Mouse (Mus musculus): ENCODE data around the gene Ctdsp1. TPM values are rescaled to one million over a fixed set of nuclear protein-coding genes. Genes with fewer than 3 reads are reported as not detected.

The Ctdsp1 gene
- polyA plus RNA-seq, 1 experiment from 2014 or later: 45.2 TPM

- H3K4me1 ChIP-seq (replicated peaks; ENCODE audit: control insufficient read depth, insufficient read depth): no peaks in the 10 kb centered on the region; the same call in 1 of the 2 replicates
- peaks cover 6% of the 10 kb centered on the region; the same call in 1 of the 2 replicates for H3K36me3 ChIP-seq (ENCODE audit: control insufficient read depth, insufficient read depth, low read length)
- peak; percentile 50 for ATAC-seq (ENCODE audit: low FRiP score, low TSS enrichment)
- TF ChIP-seq CTCF (IDR thresholded peaks at IDR 0.05; ENCODE audit: low read depth) (no peak), EP300 (optimal IDR thresholded peaks at IDR 0.05) (no peak)
- H3K4me3 ChIP-seq (ENCODE audit: low read depth, low read length): no peak overlapping the region
- H3K9me3 ChIP-seq (ENCODE audit: control insufficient read depth, low read length): no peaks in the 10 kb centered on the region
- H3K27ac ChIP-seq (replicated peaks): peak overlapping the region; percentile 86
- DNase-seq (ENCODE audit: low spot score): peak; percentile 50
- no peaks in the 10 kb centered on the region for H3K27me3 ChIP-seq (ENCODE audit: control insufficient read depth, insufficient read depth, low read length)
- no peak overlapping the region for H3K9ac ChIP-seq (ENCODE audit: low read length)
- H3K4me2 ChIP-seq (replicated peaks; ENCODE audit: low read depth): no peak overlapping the region
- WGBS: 29% methylated on average over 5 of the region's 5 CpGs
These were observed 43.3 kb downstream of the Ctdsp1 start for GRCm38 (mm10) chr1:74434596-74434995.

GRCm38 (mm10) chr1:74435563-74435962 is 44.3 kb downstream of the Ctdsp1 start:
- peak; percentile 77 for DNase-seq (ENCODE audit: low spot score)
- 52% methylated on average over 6 of the region's 6 CpGs for WGBS
- Histone ChIP-seq H3K9me3 (ENCODE audit: control insufficient read depth, low read length) (no peaks in the 10 kb centered on the region), H3K4me1 (replicated peaks; ENCODE audit: control insufficient read depth, insufficient read depth) (no peaks in the 10 kb centered on the region; the same call in 1 of the 2 replicates), H3K4me2 (replicated peaks; ENCODE audit: low read depth) (no peak overlapping the region), H3K9ac (ENCODE audit: low read length) (no peak overlapping the region), H3K36me3 (ENCODE audit: control insufficient read depth, insufficient read depth, low read length) (peaks cover 6% of the 10 kb centered on the region), H3K4me3 (ENCODE audit: low read depth, low read length) (no peak overlapping the region), H3K27ac (replicated peaks) (peak overlapping the region; percentile 69), H3K27me3 (ENCODE audit: control insufficient read depth, insufficient read depth, low read length) (no peaks in the 10 kb centered on the region)
- peak; percentile 81 for ATAC-seq (ENCODE audit: low FRiP score, low TSS enrichment)
- TF ChIP-seq CTCF (IDR thresholded peaks at IDR 0.05; ENCODE audit: low read depth): no peak

- Histone ChIP-seq H3K4me3 (ENCODE audit: low read depth, low read length) (no peak overlapping the region), H3K4me2 (replicated peaks; ENCODE audit: low read depth) (no peak overlapping the region), H3K27me3 (ENCODE audit: control insufficient read depth, insufficient read depth, low read length) (no peaks in the 10 kb centered on the region), H3K9me3 (ENCODE audit: control insufficient read depth, low read length) (no peaks in the 10 kb centered on the region), H3K9ac (ENCODE audit: low read length) (no peak overlapping the region), H3K27ac (replicated peaks) (no peak overlapping the region; the same call in 1 of the 2 replicates), H3K4me1 (replicated peaks; ENCODE audit: control insufficient read depth, insufficient read depth) (no peaks in the 10 kb centered on the region; the same call in 1 of the 2 replicates), H3K36me3 (ENCODE audit: control insufficient read depth, insufficient read depth, low read length) (peaks cover 8% of the 10 kb centered on the region)
- TF ChIP-seq CTCF (IDR thresholded peaks at IDR 0.05; ENCODE audit: low read depth): no peak
- no peak for TF ChIP-seq EP300 (optimal IDR thresholded peaks at IDR 0.05)
- 46% methylated on average over 8 of the region's 8 CpGs for WGBS
- DNase-seq (ENCODE audit: low spot score) (peak; percentile 78), ATAC-seq (ENCODE audit: low FRiP score, low TSS enrichment) (peak; percentile 62)
These were observed 46.6 kb downstream of the Ctdsp1 start for GRCm38 (mm10) chr1:74437702-74438427.

- no peak overlapping the region for H3K9ac ChIP-seq (ENCODE audit: low read length)
- no peak overlapping the region for H3K4me2 ChIP-seq (replicated peaks; ENCODE audit: low read depth)
- no peak overlapping the region for H3K27ac ChIP-seq (replicated peaks)
- no peaks in the 10 kb centered on the region; the same call in 1 of the 2 replicates for H3K4me1 ChIP-seq (replicated peaks; ENCODE audit: control insufficient read depth, insufficient read depth)
- ATAC-seq (ENCODE audit: low FRiP score, low TSS enrichment) (no peak), DNase-seq (ENCODE audit: low spot score) (no peak)
- H3K27me3 ChIP-seq (ENCODE audit: control insufficient read depth, insufficient read depth, low read length): no peaks in the 10 kb centered on the region
- no peaks in the 10 kb centered on the region for H3K9me3 ChIP-seq (ENCODE audit: control insufficient read depth, low read length)
- TF ChIP-seq EP300 (optimal IDR thresholded peaks at IDR 0.05) (no peak), CTCF (IDR thresholded peaks at IDR 0.05; ENCODE audit: low read depth) (no peak)
- peaks cover 9% of the 10 kb centered on the region for H3K36me3 ChIP-seq (ENCODE audit: control insufficient read depth, insufficient read depth, low read length)
- H3K4me3 ChIP-seq (ENCODE audit: low read depth, low read length): no peak overlapping the region
- WGBS: 85% methylated on average over 19 of the region's 19 CpGs
These were observed 48.0 kb downstream of the Ctdsp1 start for GRCm38 (mm10) chr1:74439166-74439876.

- Histone ChIP-seq H3K4me3 (ENCODE audit: low read depth, low read length) (no peak overlapping the region), H3K9me3 (ENCODE audit: control insufficient read depth, low read length) (no peaks in the 10 kb centered on the region), H3K4me2 (replicated peaks; ENCODE audit: low read depth) (no peak overlapping the region), H3K27ac (replicated peaks) (no peak overlapping the region), H3K9ac (ENCODE audit: low read length) (no peak overlapping the region), H3K27me3 (ENCODE audit: control insufficient read depth, insufficient read depth, low read length) (no peaks in the 10 kb centered on the region), H3K4me1 (replicated peaks; ENCODE audit: control insufficient read depth, insufficient read depth) (no peaks in the 10 kb centered on the region), H3K36me3 (ENCODE audit: control insufficient read depth, insufficient read depth, low read length) (peaks cover 10% of the 10 kb centered on the region)
- TF ChIP-seq CTCF (IDR thresholded peaks at IDR 0.05; ENCODE audit: low read depth): no peak
- TF ChIP-seq EP300 (optimal IDR thresholded peaks at IDR 0.05): no peak
- no peak for ATAC-seq (ENCODE audit: low FRiP score, low TSS enrichment)
- no peak for DNase-seq (ENCODE audit: low spot score)
- WGBS: 92% methylated on average over 2 of the region's 2 CpGs
These were observed 53.2 kb downstream of the Ctdsp1 start for GRCm38 (mm10) chr1:74444538-74444937.

MicroRNAs within 50 kb of the gene (microRNA counts, 519-probe panel; counts per million panel counts)
- microRNA mmu-miR-26b: 5,618 counts per million, percentile 65 among the panel's probes with 10 or more counts

Small RNA genes lying within 50 kb of the gene (microRNA-seq; reads per million reads assigned to microRNA genes)
- 41,431 reads per million, percentile 98 among the genes with 10 or more reads in this experiment for gene Mir26b

Other genes starting within 250 kb of the Ctdsp1 start
- gene Cxcr2, start 237.5 kb upstream of the Ctdsp1 start, polyA plus RNA-seq (2015; fragmentation: Nextera tagmentation; extraction: Ambion mirVana): 0.15 and 0.18 TPM in 2 replicates
- gene Cxcr1, start 196.9 kb upstream of the Ctdsp1 start, polyA plus RNA-seq (2015; fragmentation: Nextera tagmentation; extraction: Ambion mirVana): 0.08 TPM in 1 of 2 replicates, not detected in the other
- 585 and 595 TPM in 2 replicates for gene Arpc2, start 155.4 kb upstream of the Ctdsp1 start, polyA plus RNA-seq (2015; fragmentation: Nextera tagmentation; extraction: Ambion mirVana)
- gene Gpbar1, start 113.0 kb upstream of the Ctdsp1 start, polyA plus RNA-seq (2015; fragmentation: Nextera tagmentation; extraction: Ambion mirVana): 0.51 and 0.63 TPM in 2 replicates
- gene Aamp, start 106.8 kb upstream of the Ctdsp1 start, polyA plus RNA-seq (2015; fragmentation: Nextera tagmentation; extraction: Ambion mirVana): 154 and 157 TPM in 2 replicates
- gene Pnkd, start 106.6 kb upstream of the Ctdsp1 start, polyA plus RNA-seq (2015; fragmentation: Nextera tagmentation; extraction: Ambion mirVana): 84.8 and 88.2 TPM in 2 replicates
- gene Tmbim1, start 85.9 kb upstream of the Ctdsp1 start, polyA plus RNA-seq (2015; fragmentation: Nextera tagmentation; extraction: Ambion mirVana): 109 and 118 TPM in 2 replicates
- gene Catip, start 29.4 kb upstream of the Ctdsp1 start, polyA plus RNA-seq (2015; fragmentation: Nextera tagmentation; extraction: Ambion mirVana): 0.50 and 0.73 TPM in 2 replicates
- 3.0 and 3.8 TPM in 2 replicates for gene Slc11a1, start 16.3 kb upstream of the Ctdsp1 start, polyA plus RNA-seq (2015; fragmentation: Nextera tagmentation; extraction: Ambion mirVana)
- 11.1 and 12.8 TPM in 2 replicates for gene Vil1, start 17.9 kb downstream of the Ctdsp1 start, polyA plus RNA-seq (2015; fragmentation: Nextera tagmentation; extraction: Ambion mirVana)
- gene Cnot9, start 114.5 kb downstream of the Ctdsp1 start, polyA plus RNA-seq (2015; fragmentation: Nextera tagmentation; extraction: Ambion mirVana): 23.7 and 25.4 TPM in 2 replicates
- 0.31 and 0.36 TPM in 2 replicates for gene Plcd4, start 151.4 kb downstream of the Ctdsp1 start, polyA plus RNA-seq (2015; fragmentation: Nextera tagmentation; extraction: Ambion mirVana)
- gene Usp37, start 152.8 kb downstream of the Ctdsp1 start, polyA plus RNA-seq (2015; fragmentation: Nextera tagmentation; extraction: Ambion mirVana): 7.7 and 8.3 TPM in 2 replicates
- gene Zfp142, start 196.7 kb downstream of the Ctdsp1 start, polyA plus RNA-seq (2015; fragmentation: Nextera tagmentation; extraction: Ambion mirVana): 1.9 and 2.1 TPM in 2 replicates
- 8.6 and 9.6 TPM in 2 replicates for gene Bcs1l, start 196.8 kb downstream of the Ctdsp1 start, polyA plus RNA-seq (2015; fragmentation: Nextera tagmentation; extraction: Ambion mirVana)
- 22.9 and 24.3 TPM in 2 replicates for gene Rnf25, start 209.9 kb downstream of the Ctdsp1 start, polyA plus RNA-seq (2015; fragmentation: Nextera tagmentation; extraction: Ambion mirVana)
- 1.1 and 1.3 TPM in 2 replicates for gene Stk36, start 209.9 kb downstream of the Ctdsp1 start, polyA plus RNA-seq (2015; fragmentation: Nextera tagmentation; extraction: Ambion mirVana)

Measured in stomach, postnatal 0 days (tissue).